Mouse (Mus musculus): ENCODE results near the gene Gm26938. TPM values are rescaled to one million over a fixed set of nuclear protein-coding genes. Genes with fewer than 3 reads are reported as not detected.

Gene Gm26938
- polyA plus RNA-seq, 1 experiment from 2014 or later, result not detected

DNA sequence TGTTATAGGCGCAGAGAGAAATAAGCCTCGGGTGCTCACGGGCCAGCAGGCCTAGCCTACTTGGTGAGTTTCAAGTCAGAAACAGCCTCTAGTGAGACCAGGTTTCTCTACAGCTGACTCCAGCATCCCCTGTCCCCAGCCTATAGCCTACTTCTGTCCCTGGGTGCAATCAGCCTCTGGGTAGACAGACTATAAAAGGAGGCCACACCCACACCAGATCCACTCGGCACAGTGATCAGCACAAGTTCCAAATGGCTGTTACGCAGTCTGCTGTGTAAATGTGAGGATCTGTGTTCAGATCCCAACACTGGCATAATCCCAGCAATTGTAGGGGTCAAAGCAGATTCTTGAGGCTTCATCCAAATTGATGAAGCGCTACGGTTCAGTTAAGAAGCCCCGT, 23.0 kb downstream of the Gm26938 start:
- no peaks in the 10 kb centered on the region; the same call in 1 of the 2 replicates for H3K9me3 ChIP-seq (replicated peaks)
- H3K9ac ChIP-seq, result peak overlapping the region; percentile 60
- peaks cover 82% of the 10 kb centered on the region for H3K4me1 ChIP-seq (replicated peaks)
- peak overlapping the region; percentile 69 for H3K4me2 ChIP-seq
- WGBS (ENCODE audit: insufficient replicate concordance), result 64% methylated on average over 8 of the region's 8 CpGs
- H3K27me3 ChIP-seq, result no peaks in the 10 kb centered on the region
- peak; percentile 27; the same call in 1 of the 2 replicates for ATAC-seq (ENCODE audit: insufficient read depth)
- peak overlapping the region; percentile 36 for H3K4me3 ChIP-seq (replicated peaks)
- H3K36me3 ChIP-seq (replicated peaks), result peaks cover 66% of the 10 kb centered on the region
- H3K27ac ChIP-seq (replicated peaks), result peak overlapping the region; percentile 100

DNA sequence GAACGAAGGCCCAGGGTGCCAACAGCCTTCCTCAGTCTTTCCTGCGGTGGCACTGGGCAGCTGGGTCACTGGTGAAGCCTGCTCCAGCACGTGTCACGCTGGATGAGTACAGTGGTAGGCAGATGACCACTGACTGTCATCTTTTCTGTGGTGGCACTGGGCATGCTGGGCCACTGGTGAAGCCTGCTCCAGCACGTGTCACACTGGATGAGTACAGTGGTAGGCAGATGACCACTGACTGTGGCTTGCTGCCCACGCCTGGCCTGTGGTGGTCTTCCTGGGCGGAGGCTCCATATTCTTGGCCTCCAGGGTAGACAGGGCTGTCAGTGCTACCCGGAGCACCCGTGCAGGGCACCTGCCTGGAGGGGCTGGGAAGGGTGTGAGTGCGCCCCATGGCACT, 24.3 kb downstream of the Gm26938 start:
- H3K27me3 ChIP-seq, result no peaks in the 10 kb centered on the region
- 85% methylated on average over 10 of the region's 10 CpGs for WGBS (ENCODE audit: insufficient replicate concordance)
- ATAC-seq (ENCODE audit: insufficient read depth), result no peak
- no peak overlapping the region for H3K4me3 ChIP-seq (replicated peaks)
- H3K4me2 ChIP-seq, result no peak overlapping the region
- H3K9ac ChIP-seq, result no peak overlapping the region
- peak overlapping the region; percentile 100 for H3K27ac ChIP-seq (replicated peaks)
- peaks cover 90% of the 10 kb centered on the region for H3K4me1 ChIP-seq (replicated peaks)
- H3K36me3 ChIP-seq (replicated peaks), result peaks cover 70% of the 10 kb centered on the region
- H3K9me3 ChIP-seq (replicated peaks), result no peaks in the 10 kb centered on the region; the same call in 1 of the 2 replicates

DNA sequence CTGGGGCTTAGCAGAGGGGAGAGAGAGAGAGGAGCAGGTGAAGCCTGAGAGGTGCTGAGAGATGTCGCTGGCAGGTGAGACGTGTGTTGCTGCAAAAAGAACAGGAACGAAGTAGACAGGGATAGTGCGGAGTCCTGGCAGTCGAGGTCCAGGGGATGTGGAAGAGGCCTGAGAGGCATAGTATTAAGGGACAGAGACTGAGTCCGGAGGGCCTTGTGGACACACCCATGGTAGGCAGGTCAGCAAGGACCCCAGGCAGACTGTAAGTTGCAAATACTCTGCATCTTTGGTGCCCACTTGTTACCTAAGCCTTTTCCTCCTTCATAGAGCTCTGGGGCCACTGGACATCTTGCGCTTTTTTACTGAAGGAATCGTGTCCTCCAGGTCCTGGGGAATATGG, 25.0 kb downstream of the Gm26938 start:
- H3K9ac ChIP-seq, result no peak overlapping the region
- ATAC-seq (ENCODE audit: insufficient read depth), result no peak
- H3K27ac ChIP-seq (replicated peaks), result peak overlapping the region; percentile 34
- H3K27me3 ChIP-seq, result no peaks in the 10 kb centered on the region
- H3K4me3 ChIP-seq (replicated peaks), result no peak overlapping the region
- no peaks in the 10 kb centered on the region; the same call in 1 of the 2 replicates for H3K9me3 ChIP-seq (replicated peaks)
- WGBS (ENCODE audit: insufficient replicate concordance), result 92% methylated on average over 8 of the region's 8 CpGs
- peaks cover 90% of the 10 kb centered on the region for H3K4me1 ChIP-seq (replicated peaks)
- H3K4me2 ChIP-seq, result no peak overlapping the region
- H3K36me3 ChIP-seq (replicated peaks), result peaks cover 71% of the 10 kb centered on the region

DNA sequence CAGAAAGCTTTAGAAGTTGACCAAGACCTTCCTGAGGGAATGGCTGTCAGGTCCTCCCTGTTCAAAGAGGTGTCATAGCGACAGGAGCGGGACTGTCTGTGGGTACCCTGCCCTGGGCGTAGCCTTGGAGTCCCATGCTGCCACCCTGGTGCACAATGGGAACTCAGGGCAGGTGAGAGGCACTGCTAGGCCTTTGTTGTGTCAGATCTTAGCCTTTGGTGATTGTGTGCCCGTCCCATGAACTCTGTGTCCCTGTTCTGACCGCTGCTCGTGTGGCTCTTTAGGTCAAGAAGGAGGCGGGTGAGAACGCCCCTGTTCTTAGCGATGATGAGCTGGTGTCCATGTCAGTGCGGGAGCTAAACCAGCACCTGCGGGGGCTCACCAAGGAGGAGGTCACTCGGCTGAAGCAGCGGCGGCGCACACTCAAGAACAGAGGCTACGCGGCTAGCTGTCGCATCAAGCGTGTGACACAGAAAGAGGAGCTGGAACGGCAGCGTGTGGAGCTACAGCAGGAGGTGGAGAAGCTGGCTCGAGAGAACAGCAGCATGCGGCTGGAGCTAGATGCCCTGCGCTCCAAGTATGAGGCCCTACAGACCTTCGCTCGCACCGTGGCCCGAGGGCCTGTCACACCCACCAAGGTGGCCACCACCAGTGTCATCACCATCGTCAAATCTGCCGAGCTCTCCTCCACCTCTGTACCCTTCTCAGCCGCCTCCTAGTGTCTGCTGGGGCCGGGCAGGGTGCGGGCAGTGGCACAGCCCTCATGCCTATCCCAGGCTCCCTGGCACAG, 26.2 kb downstream of the Gm26938 start:
- Histone ChIP-seq H3K27ac (replicated peaks) (0 out of 2 replicates have a peak overlapping the region, but pooled peaks have one; percentile 26), H3K36me3 (replicated peaks) (peaks cover 80% of the 10 kb centered on the region), H3K9me3 (replicated peaks) (no peaks in the 10 kb centered on the region), H3K4me3 (replicated peaks) (no peak overlapping the region), H3K4me2 (no peak overlapping the region), H3K27me3 (no peaks in the 10 kb centered on the region), H3K9ac (no peak overlapping the region), H3K4me1 (replicated peaks) (peaks cover 90% of the 10 kb centered on the region)
- no peak for ATAC-seq (ENCODE audit: insufficient read depth)
- WGBS (ENCODE audit: insufficient replicate concordance), result 90% methylated on average over 33 of the region's 33 CpGs

DNA sequence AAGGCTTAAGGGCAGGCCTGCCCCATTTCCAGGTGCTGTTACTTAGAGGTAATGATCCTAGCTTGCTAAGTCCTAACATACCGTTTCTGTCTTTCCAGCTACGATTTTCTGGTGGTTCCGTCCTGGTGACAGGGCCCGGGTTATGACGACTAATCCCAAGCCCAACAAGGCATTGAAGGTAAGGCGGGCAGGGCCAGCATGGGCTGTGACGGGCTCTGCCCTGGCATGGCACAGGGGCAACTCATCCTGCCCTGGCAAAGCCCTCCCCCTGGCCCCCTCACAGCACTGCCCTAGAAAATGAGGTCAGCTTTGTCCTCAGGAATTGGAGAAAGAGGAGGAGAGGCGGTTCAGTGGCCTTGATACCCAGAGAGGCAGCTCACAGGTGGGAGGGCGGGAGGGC, 27.2 kb downstream of the Gm26938 start:
- Histone ChIP-seq H3K27me3 (no peaks in the 10 kb centered on the region), H3K4me2 (no peak overlapping the region), H3K36me3 (replicated peaks) (peaks cover 90% of the 10 kb centered on the region), H3K27ac (replicated peaks) (peak overlapping the region; percentile 20; the same call in 1 of the 2 replicates), H3K9me3 (replicated peaks) (no peaks in the 10 kb centered on the region), H3K4me3 (replicated peaks) (no peak overlapping the region), H3K9ac (no peak overlapping the region), H3K4me1 (replicated peaks) (peaks cover 90% of the 10 kb centered on the region)
- ATAC-seq (ENCODE audit: insufficient read depth), result no peak
- 87% methylated on average over 9 of the region's 9 CpGs for WGBS (ENCODE audit: insufficient replicate concordance)

DNA sequence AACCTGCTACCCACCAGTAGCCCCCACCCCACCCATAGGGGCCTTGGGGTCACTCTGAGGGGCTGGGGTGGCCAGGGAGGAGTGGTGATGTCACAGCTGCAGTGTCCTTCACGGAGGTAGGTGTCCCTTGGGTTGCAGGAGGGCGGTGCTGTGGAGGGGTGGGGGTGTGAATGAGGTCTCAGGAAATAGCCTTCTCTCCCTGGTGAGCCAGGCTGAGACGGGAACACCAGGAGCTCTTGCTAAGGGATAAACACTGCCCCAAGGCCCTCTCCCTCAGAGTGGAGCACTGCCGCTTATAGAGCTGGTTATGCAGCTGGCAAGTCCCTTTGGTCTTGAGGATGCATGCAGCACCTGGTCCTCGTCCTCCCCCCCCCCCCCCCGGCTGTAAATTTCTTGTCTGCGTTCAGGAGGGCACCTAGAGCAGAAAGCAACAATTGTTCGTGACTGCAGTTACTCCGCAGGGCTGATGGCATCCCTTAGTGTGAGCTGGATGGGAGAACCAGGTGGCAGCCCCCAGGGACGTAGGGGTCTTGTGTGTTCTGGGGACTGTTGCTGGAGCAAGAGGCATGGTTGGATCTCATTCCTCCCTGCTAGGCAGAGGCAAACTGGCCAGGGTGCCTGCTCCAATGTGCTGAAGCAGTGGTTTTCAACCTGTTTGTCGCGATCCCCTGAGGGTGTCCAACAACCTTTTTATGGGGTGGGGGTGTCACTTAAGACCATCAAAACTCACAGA, 27.9 kb downstream of the Gm26938 start:
- Histone ChIP-seq H3K9ac (no peak overlapping the region), H3K4me2 (no peak overlapping the region), H3K9me3 (replicated peaks) (no peaks in the 10 kb centered on the region), H3K27ac (replicated peaks) (no peak overlapping the region), H3K27me3 (no peaks in the 10 kb centered on the region), H3K4me3 (replicated peaks) (no peak overlapping the region), H3K36me3 (replicated peaks) (peaks cover 90% of the 10 kb centered on the region), H3K4me1 (replicated peaks) (peaks cover 90% of the 10 kb centered on the region)
- 77% methylated on average over 12 of the region's 12 CpGs for WGBS (ENCODE audit: insufficient replicate concordance)
- ATAC-seq (ENCODE audit: insufficient read depth), result no peak

DNA sequence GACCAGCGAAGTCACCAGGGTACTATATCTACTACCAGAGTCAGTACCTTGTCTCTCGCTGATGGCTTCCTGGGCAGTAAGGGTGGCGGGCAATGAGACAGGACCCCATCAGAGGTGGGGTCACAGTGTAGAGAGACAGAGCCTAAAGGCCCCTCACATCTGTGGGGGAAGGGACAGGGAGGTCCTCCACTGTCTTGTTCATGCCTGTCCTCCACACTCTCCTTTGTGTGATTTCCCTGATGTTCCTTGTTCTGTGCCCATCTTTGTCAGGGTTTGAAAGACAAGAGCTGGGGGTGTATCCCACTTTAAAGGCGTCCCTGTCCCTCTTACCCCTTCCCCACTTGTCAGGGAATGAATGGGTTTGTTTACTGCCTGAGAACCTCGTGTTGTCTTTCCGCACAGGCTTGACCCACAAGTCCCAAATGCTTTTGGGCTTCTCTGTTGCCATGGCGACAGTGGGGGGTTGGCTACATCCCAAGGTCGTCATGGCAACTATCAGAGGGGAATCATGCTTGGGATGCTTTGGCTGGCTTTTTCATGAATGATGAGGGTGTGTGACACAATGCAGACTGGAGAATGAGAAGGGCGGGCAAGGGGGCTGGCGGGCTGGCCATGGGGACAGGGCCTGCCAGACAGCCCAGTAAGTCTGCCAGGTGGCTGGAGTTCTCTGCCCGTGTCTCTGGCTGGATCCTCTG, 28.6 kb downstream of the Gm26938 start:
- Histone ChIP-seq H3K4me3 (replicated peaks) (no peak overlapping the region), H3K27ac (replicated peaks) (peak overlapping the region; percentile 56), H3K36me3 (replicated peaks) (peaks cover 85% of the 10 kb centered on the region), H3K9me3 (replicated peaks) (no peaks in the 10 kb centered on the region), H3K4me2 (peak overlapping the region; percentile 76; the same call in 1 of the 2 replicates), H3K4me1 (replicated peaks) (peaks cover 90% of the 10 kb centered on the region), H3K9ac (no peak overlapping the region), H3K27me3 (no peaks in the 10 kb centered on the region)
- ATAC-seq (ENCODE audit: insufficient read depth), result no peak
- 68% methylated on average over 11 of the region's 11 CpGs for WGBS (ENCODE audit: insufficient replicate concordance)

DNA sequence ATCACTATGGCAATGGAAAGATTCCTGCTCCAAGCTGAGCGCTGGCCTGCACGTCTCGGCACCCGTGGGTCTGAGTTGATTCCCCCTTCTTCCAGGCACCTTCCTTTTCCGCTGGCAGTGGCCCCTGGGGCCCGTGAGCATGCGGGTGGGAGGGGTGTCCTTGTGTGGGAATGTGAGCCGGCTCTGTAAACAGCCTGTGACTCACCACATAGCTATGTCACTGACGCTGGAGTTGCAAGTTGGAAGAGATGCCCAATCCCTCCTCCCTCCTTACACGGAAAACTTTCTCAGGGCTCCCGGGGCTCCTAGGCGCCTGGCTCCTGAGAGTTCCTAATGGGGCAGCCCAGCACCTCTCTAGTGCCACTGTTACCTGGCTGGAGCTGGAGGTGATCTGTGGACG, 29.3 kb downstream of the Gm26938 start:
- 46% methylated on average over 13 of the region's 13 CpGs for WGBS (ENCODE audit: insufficient replicate concordance)
- no peaks in the 10 kb centered on the region for H3K9me3 ChIP-seq (replicated peaks)
- H3K9ac ChIP-seq, result peak overlapping the region; percentile 19; the same call in 1 of the 2 replicates
- peak overlapping the region; percentile 76; the same call in 1 of the 2 replicates for H3K4me2 ChIP-seq
- H3K4me1 ChIP-seq (replicated peaks), result peaks cover 87% of the 10 kb centered on the region
- no peak overlapping the region for H3K4me3 ChIP-seq (replicated peaks)
- peak overlapping the region; percentile 97 for H3K27ac ChIP-seq (replicated peaks)
- no peaks in the 10 kb centered on the region for H3K27me3 ChIP-seq
- ATAC-seq (ENCODE audit: insufficient read depth), result no peak
- peaks cover 78% of the 10 kb centered on the region for H3K36me3 ChIP-seq (replicated peaks)

DNA sequence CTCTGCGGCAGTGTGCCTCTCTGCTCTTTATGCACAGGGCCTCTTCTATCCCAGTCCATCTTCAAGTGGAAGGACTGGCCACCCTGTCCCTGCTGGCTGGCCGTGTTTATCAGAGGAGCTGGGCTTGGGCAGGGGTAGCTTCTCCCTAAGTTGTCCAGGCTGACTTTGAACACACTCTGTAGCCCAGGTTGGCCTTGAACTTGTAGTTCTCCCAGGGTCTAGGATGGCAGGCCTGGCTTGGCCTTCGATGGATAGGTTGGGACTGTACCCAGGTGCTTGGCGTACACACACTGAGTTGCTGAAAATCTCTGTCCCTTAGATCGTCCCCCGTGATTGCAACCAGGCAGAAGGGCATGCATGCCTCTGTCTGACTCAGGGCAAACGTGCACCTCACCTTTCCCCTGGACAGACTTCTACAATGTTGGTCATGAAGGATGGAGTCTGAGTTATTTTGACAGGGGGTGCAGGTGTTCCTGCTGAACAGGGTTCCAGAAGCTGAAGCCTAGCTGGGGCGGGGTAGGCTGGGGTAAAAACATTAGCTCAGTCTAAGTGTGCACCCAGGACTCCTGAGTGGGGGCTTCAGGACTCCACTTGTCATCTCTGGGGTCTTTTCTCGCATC, 30.1 kb downstream of the Gm26938 start:
- Histone ChIP-seq H3K4me2 (peak overlapping the region; percentile 76), H3K9ac (peak overlapping the region; percentile 98; the same call in 1 of the 2 replicates), H3K4me1 (replicated peaks) (peaks cover 84% of the 10 kb centered on the region), H3K27ac (replicated peaks) (peak overlapping the region; percentile 97), H3K4me3 (replicated peaks) (peak overlapping the region; percentile 99), H3K36me3 (replicated peaks) (peaks cover 70% of the 10 kb centered on the region), H3K9me3 (replicated peaks) (no peaks in the 10 kb centered on the region), H3K27me3 (no peaks in the 10 kb centered on the region)
- ATAC-seq (ENCODE audit: insufficient read depth), result no peak
- WGBS (ENCODE audit: insufficient replicate concordance), result 75% methylated on average over 9 of the region's 9 CpGs

DNA sequence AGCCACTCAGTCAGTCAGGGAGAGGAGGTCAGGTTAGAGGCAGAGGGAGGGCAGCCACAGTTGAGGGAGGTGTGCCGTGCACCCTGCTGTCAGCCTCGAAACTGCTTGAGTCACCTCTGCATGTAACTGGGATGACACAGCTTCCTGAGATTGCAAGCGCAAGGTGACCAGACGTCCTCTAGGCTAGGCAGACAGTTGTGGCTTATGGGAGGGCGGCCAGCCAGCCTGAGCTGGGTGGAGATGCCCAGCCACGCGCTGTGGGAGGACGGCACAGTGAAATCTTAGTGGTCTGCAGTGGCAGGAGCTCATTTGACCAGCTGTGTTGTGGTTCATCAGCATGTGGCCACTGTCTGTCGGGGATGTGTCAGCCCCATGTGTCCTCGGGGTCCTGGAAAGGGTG, 31.3 kb downstream of the Gm26938 start:
- H3K4me2 ChIP-seq, result peak overlapping the region; percentile 76
- peak overlapping the region; percentile 99 for H3K4me3 ChIP-seq (replicated peaks)
- ATAC-seq (ENCODE audit: insufficient read depth), result peak; percentile 45
- peak overlapping the region; percentile 97 for H3K27ac ChIP-seq (replicated peaks)
- peaks cover 82% of the 10 kb centered on the region for H3K4me1 ChIP-seq (replicated peaks)
- WGBS (ENCODE audit: insufficient replicate concordance), result 32% methylated on average over 10 of the region's 10 CpGs
- peaks cover 59% of the 10 kb centered on the region for H3K36me3 ChIP-seq (replicated peaks)
- H3K9me3 ChIP-seq (replicated peaks), result no peaks in the 10 kb centered on the region
- H3K9ac ChIP-seq, result peak overlapping the region; percentile 98
- H3K27me3 ChIP-seq, result no peaks in the 10 kb centered on the region
